Mouse (Mus musculus) lung, postnatal 36 days (tissue): ENCODE measurements around the gene Gm8871.
"Not testable (repeated sequence)": the region's sequence is repeated elsewhere in the genome, so short reads cannot be mapped to it uniquely, and the experiment has no call there.

ENCODE experiments used
- DNase-seq: peaks from one replicate; pipeline ENCODE4 v3.0.0; 2022; ENCODE audit warnings: mixed read lengths

Gene Gm8871

GRCm38 (mm10) chr5:10947505-10947904, at the start of gene Gm8871, which contains the start of gene Gm8857:
Gene Gm8871 (plus strand): TSS chr5:10947805.
Gene Gm8857 (plus strand): TSS chr5:10947807.
- not testable (repeated sequence) for DNase-seq

- DNase-seq, result not testable (repeated sequence)
Observed at GRCm38 (mm10) chr5:10953512-10953911, 5.9 kb downstream of the Gm8871 start.

GRCm38 (mm10) chr5:10958057-10958456, 10.5 kb downstream of the Gm8871 start:
- not testable (repeated sequence) for DNase-seq
